Mouse (Mus musculus): ENCODE measurements around the gene Xkr7. TPM values are rescaled to one million over a fixed set of nuclear protein-coding genes. Genes with fewer than 3 reads are reported as not detected.
A peak's percentile ranks its signal among the peaks of the same experiment; 100 is the strongest.

Gene Xkr7
- total RNA-seq, 4 experiments from 2014 or later, result not detected

GRCm38 (mm10) chr2:153066991-153067390, 35.3 kb downstream of the Xkr7 start:
- no peak for DNase-seq (ENCODE audit: low spot score in 2 of 2)

GRCm38 (mm10) chr2:153070762-153071490, 39.3 kb downstream of the Xkr7 start:
- no peak for DNase-seq (ENCODE audit: low spot score in 2 of 2)

GRCm38 (mm10) chr2:153071491-153072184, 40.0 kb downstream of the Xkr7 start:
- DNase-seq (ENCODE audit: low spot score in 2 of 2), result no peak

GRCm38 (mm10) chr2:153074651-153075050, 43.0 kb downstream of the Xkr7 start:
- DNase-seq (ENCODE audit: low spot score in 2 of 2), result no peak

GRCm38 (mm10) chr2:153075961-153076360, 44.3 kb downstream of the Xkr7 start:
- DNase-seq (ENCODE audit: low spot score in 2 of 2), result no peak

GRCm38 (mm10) chr2:153080841-153081523, 49.3 kb downstream of the Xkr7 start:
- peak; percentile 43 to 44 for DNase-seq (ENCODE audit: low spot score in 2 of 2)

- no peak for DNase-seq (ENCODE audit: low spot score in 2 of 2)
Measured at GRCm38 (mm10) chr2:153081866-153082265, 50.2 kb downstream of the Xkr7 start.

- no peak for DNase-seq (ENCODE audit: low spot score in 2 of 2)
Measured at GRCm38 (mm10) chr2:153083275-153083674, 51.6 kb downstream of the Xkr7 start.

GRCm38 (mm10) chr2:153083824-153084223, 52.2 kb downstream of the Xkr7 start:
- DNase-seq (ENCODE audit: low spot score in 2 of 2), result no peak

GRCm38 (mm10) chr2:153084261-153084976, 52.8 kb downstream of the Xkr7 start:
- no peak for DNase-seq (ENCODE audit: low spot score in 2 of 2)

GRCm38 (mm10) chr2:153085556-153085955, 53.9 kb downstream of the Xkr7 start:
- DNase-seq (ENCODE audit: low spot score in 2 of 2), result no peak

- DNase-seq (ENCODE audit: low spot score in 2 of 2), result no peak
Measured at GRCm38 (mm10) chr2:153086166-153086565, 54.5 kb downstream of the Xkr7 start.

- no peak for DNase-seq (ENCODE audit: low spot score in 2 of 2)
Measured at GRCm38 (mm10) chr2:153087091-153087490, 55.4 kb downstream of the Xkr7 start.

GRCm38 (mm10) chr2:153089316-153089715, 57.7 kb downstream of the Xkr7 start:
- no peak for DNase-seq (ENCODE audit: low spot score in 2 of 2)

GRCm38 (mm10) chr2:153090551-153091165, 59.0 kb downstream of the Xkr7 start:
- DNase-seq (ENCODE audit: low spot score in 2 of 2), result no peak

Other genes with a start within 250 kb of the Xkr7 start
- 10 to 100 TPM in 3 of 4 experiments, 1 to 10 TPM in 1; 9.1 to 17.5 (median 15.4) TPM for gene Bcl2l1, start 200.1 kb upstream of the Xkr7 start, total RNA-seq (2022)
- gene Tpx2, start 183.9 kb upstream of the Xkr7 start, total RNA-seq (2022), result 1 to 10 TPM; 1.1 to 4.8 (median 3.1) TPM
- 100 to 1,000 TPM; 731 to 847 (median 747) TPM for gene Mylk2, start 120.5 kb upstream of the Xkr7 start, total RNA-seq (2022)
- gene Foxs1, start 98.6 kb upstream of the Xkr7 start, total RNA-seq (2022), result under 1 TPM; 0.24 to 0.94 (median 0.51) TPM
- gene Dusp15, start 80.2 kb upstream of the Xkr7 start, total RNA-seq (2022), result under 1 TPM in 3 of 4 experiments, not detected in 1; 0.16 to 0.62 (median 0.39) TPM
- not detected for gene Ttll9, start 69.4 kb upstream of the Xkr7 start, total RNA-seq (2022)
- 10 to 100 TPM; 71.5 to 83.6 (median 81.3) TPM for gene Pdrg1, start 16.4 kb upstream of the Xkr7 start, total RNA-seq (2022)
- 1 to 10 TPM; 2.6 to 3.3 (median 2.8) TPM for gene Ccm2l, start 34.1 kb downstream of the Xkr7 start, total RNA-seq (2022)
- under 1 TPM; 0.13 to 0.27 (median 0.21) TPM for gene Hck, start 76.6 kb downstream of the Xkr7 start, total RNA-seq (2022)
- 10 to 100 TPM; 25.5 to 30.3 (median 28.4) TPM for gene Tm9sf4, start 129.5 kb downstream of the Xkr7 start, total RNA-seq (2022)
- gene Tspyl3, start 193.6 kb downstream of the Xkr7 start, total RNA-seq (2022), result under 1 TPM; 0.22 to 0.48 (median 0.37) TPM
- 1 to 10 TPM; 2.3 to 3.4 (median 3.0) TPM for gene Plagl2, start 209.6 kb downstream of the Xkr7 start, total RNA-seq (2022)
- 10 to 100 TPM in 3 of 4 experiments, 1 to 10 TPM in 1; 9.2 to 12.3 (median 10.9) TPM for gene Pofut1, start 209.7 kb downstream of the Xkr7 start, total RNA-seq (2022)